Mouse (Mus musculus) brain, embryonic 14.5 days (tissue): ENCODE data around the gene Podn. TPM values are rescaled to one million over a fixed set of nuclear protein-coding genes. Genes with fewer than 3 reads are reported as not detected.
"Not testable (repeated sequence)": the region's sequence is repeated elsewhere in the genome, so short reads cannot be mapped to it uniquely, and the experiment has no call there.

Source experiments
- DNase-seq: peaks from one replicate; pipeline ENCODE4 v3.0.0-alpha.2; 2011; ENCODE audit warnings: low read depth
- CTCF ChIP-seq: fragments of 200-500 bp; IDR thresholded peaks from 2 replicates; pipeline ENCODE4 v1.5.1; 2012; ENCODE audit warnings: inconsistent platforms, mild to moderate bottlenecking, moderate library complexity, borderline replicate concordance; ENCODE audit not compliant: insufficient read depth, insufficient read length; ENCODE audit errors: extremely low read depth
- POLR2A ChIP-seq: fragments of 200-500 bp; IDR thresholded peaks from 2 replicates; pipeline ENCODE4 v1.6.1; 2012; ENCODE audit warnings: mild to moderate bottlenecking, inconsistent platforms, borderline replicate concordance; ENCODE audit not compliant: poor library complexity, insufficient read depth, insufficient read length, severe bottlenecking; ENCODE audit errors: extremely low read depth
- polyA plus RNA-seq: library from polyadenylated mRNA; depleted of rRNA; stranded (reverse); fragments of >200 nt; gene quantifications from 2 replicates; pipeline ENCODE4 v1.2.3, GENCODE M21; 2012; rRNA removed

The Podn gene
- 2.2 and 2.8 TPM in 2 replicates for polyA plus RNA-seq

- no peak for TF ChIP-seq POLR2A
- no peak for TF ChIP-seq CTCF
- no peak for DNase-seq
Observed at GRCm38 (mm10) chr4:108096345-108096744, at the start of gene Podn. TSS of gene Podn (minus strand) at chr4:108096445.

- DNase-seq = not testable (repeated sequence)
Observed at GRCm38 (mm10) chr4:108145554-108145953, 49.3 kb upstream of the Podn start.

- DNase-seq = no peak
- TF ChIP-seq CTCF = no peak
- TF ChIP-seq POLR2A = no peak
Observed at GRCm38 (mm10) chr4:108144880-108145279, 48.6 kb upstream of the Podn start, which contains the start of gene Scp2. TSS of gene Scp2 (minus strand) at chr4:108144998.

GRCm38 (mm10) chr4:108143778-108144177 is 47.5 kb upstream of the Podn start:
- DNase-seq = no peak
- TF ChIP-seq CTCF (no peak), POLR2A (no peak)

GRCm38 (mm10) chr4:108143178-108143577 is 46.9 kb upstream of the Podn start:
- peak; percentile 6 for DNase-seq

- TF ChIP-seq POLR2A (no peak), CTCF (no peak)
- no peak for DNase-seq
Observed at GRCm38 (mm10) chr4:108136938-108137337, 40.7 kb upstream of the Podn start.

GRCm38 (mm10) chr4:108130452-108130851 is 34.2 kb upstream of the Podn start:
- TF ChIP-seq CTCF (no peak), POLR2A (no peak)
- no peak for DNase-seq

GRCm38 (mm10) chr4:108128339-108128738 is 32.1 kb upstream of the Podn start:
- TF ChIP-seq POLR2A = no peak

GRCm38 (mm10) chr4:108127516-108127915 is 31.3 kb upstream of the Podn start:
- no peak for DNase-seq
- TF ChIP-seq CTCF = no peak
- TF ChIP-seq POLR2A = no peak

More at GRCm38 (mm10) chr4:108128339-108128738, 32.1 kb upstream of the Podn start:
- no peak for DNase-seq

GRCm38 (mm10) chr4:108126260-108126659 is 30.0 kb upstream of the Podn start:
- DNase-seq = no peak
- TF ChIP-seq POLR2A = no peak
- no peak for TF ChIP-seq CTCF

- no peak for DNase-seq
- TF ChIP-seq POLR2A (no peak), CTCF (no peak)
Observed at GRCm38 (mm10) chr4:108124104-108124503, 27.9 kb upstream of the Podn start.

- TF ChIP-seq CTCF (no peak), POLR2A (0 out of 2 replicates have a peak, but pooled peaks have one; percentile 24)
Observed at GRCm38 (mm10) chr4:108117924-108118876, 22.0 kb upstream of the Podn start.

More at GRCm38 (mm10) chr4:108117924-108118876, 22.0 kb upstream of the Podn start:
- peak; percentile 94 for DNase-seq
